Mouse (Mus musculus) E14TG2a.4 (cell line): ENCODE measurements around the gene Slx4ip.

Experiments used
- CTCF ChIP-seq: conservative IDR thresholded peaks from 2 replicates; pipeline ENCODE4 v1.5.1; 2014; ENCODE audit warnings: low read length
- POU5F1 ChIP-seq: IDR thresholded peaks from 2 replicates; pipeline ENCODE4 v1.6.1; 2014; ENCODE audit warnings: low read length, borderline replicate concordance

DNA sequence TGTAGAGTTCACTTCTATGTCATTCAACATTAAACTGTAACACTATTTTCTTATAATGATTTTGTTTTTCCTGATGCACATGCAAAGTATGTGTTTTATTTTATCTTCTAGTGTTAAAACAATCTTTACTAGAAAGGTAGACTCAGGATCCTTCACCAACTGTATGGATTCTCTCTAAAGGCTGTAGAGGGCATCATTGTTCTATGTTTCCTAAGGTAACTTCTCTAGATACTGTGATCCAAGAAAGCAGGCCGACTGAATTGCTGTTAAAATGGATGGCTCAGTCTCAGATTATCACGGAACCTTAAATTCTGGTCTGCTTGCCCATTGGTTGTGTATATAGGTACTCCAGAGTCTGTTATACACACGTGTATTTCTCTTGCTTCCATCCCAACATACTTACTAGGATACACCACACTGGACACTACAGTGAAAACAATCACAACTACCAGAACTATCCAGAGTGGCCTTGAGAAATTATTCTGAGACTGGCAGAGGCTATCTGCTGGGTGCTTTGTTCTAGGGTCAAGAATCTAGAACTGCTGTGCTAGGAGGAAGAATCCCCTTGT, 23.4 kb downstream of the Slx4ip start:
- TF ChIP-seq POU5F1, result no peak
- no peak for TF ChIP-seq CTCF
